Mouse (Mus musculus): ENCODE data around the gene Tmem252. TPM values are rescaled to one million over a fixed set of nuclear protein-coding genes. Genes with fewer than 3 reads are reported as not detected.

Gene Tmem252
- total and polyA plus RNA-seq, 3 experiments = not detected

GRCm38 (mm10) chr19:24636616-24637015 is 37.2 kb upstream of the Tmem252 start:
- no peak for DNase-seq (ENCODE audit: low read depth, low spot score)
- Histone ChIP-seq H3K4me3 (ENCODE audit: control insufficient read depth in 1 of 2, insufficient read depth in 1 of 2, low read depth in 2 of 2, low read length in 2 of 2) (no peak overlapping the region), H3K4me1 (ENCODE audit: control insufficient read depth in 1 of 2, insufficient read depth in 2 of 2, low read length in 2 of 2) (no peaks in the 10 kb centered on the region), H3K36me3 (ENCODE audit: control insufficient read depth in 1 of 2, insufficient read depth in 2 of 2, low read length in 2 of 2) (no peaks in the 10 kb centered on the region), H3K79me2 (ENCODE audit: control insufficient read depth, insufficient read depth, low read length, poor library complexity) (no peaks in the 10 kb centered on the region), H3K27ac (ENCODE audit: control insufficient read depth, low read depth, low read length) (no peak overlapping the region), H3K27me3 (ENCODE audit: control insufficient read depth in 1 of 2, insufficient read depth in 2 of 2, low read length in 2 of 2) (no peaks in the 10 kb centered on the region), H3K9me3 (replicated peaks; ENCODE audit: insufficient read depth, low read length) (no peaks in the 10 kb centered on the region), H3K9ac (ENCODE audit: control insufficient read depth, low read depth, low read length, poor library complexity, severe bottlenecking) (no peak overlapping the region)
- TF ChIP-seq CHD2 (IDR thresholded peaks at IDR 0.05; ENCODE audit: low read length) (no peak), POLR2A (IDR thresholded peaks at IDR 0.05; ENCODE audit: control insufficient read depth in 1 of 2, insufficient read depth in 1 of 2, low read depth in 1 of 2, low read length in 2 of 2, poor library complexity in 1 of 2) (no peak), ZMIZ1 (IDR thresholded peaks at IDR 0.05; ENCODE audit: low read depth, low read length) (no peak), ELF1 (IDR thresholded peaks at IDR 0.05; ENCODE audit: low read depth, low read length) (no peak), POLR2AphosphoS5 (IDR thresholded peaks at IDR 0.05; ENCODE audit: borderline replicate concordance, low read depth, low read length) (no peak), MYC (IDR thresholded peaks at IDR 0.05; ENCODE audit: low read depth, low read length) (no peak), MXI1 (IDR thresholded peaks at IDR 0.05; ENCODE audit: low read depth, low read length) (no peak), SMC3 (IDR thresholded peaks at IDR 0.05; ENCODE audit: low read depth, low read length) (no peak), ZC3H11A (IDR thresholded peaks at IDR 0.05; ENCODE audit: low read depth, low read length) (no peak), MEF2A (IDR thresholded peaks at IDR 0.05; ENCODE audit: extremely low read depth, insufficient replicate concordance, low read depth, low read length, poor library complexity, severe bottlenecking) (no peak), POLR2AphosphoS2 (IDR thresholded peaks at IDR 0.05; ENCODE audit: low read length) (no peak), GATA1 (IDR thresholded peaks at IDR 0.05; ENCODE audit: low read depth, low read length) (no peak), MAZ (IDR thresholded peaks at IDR 0.05; ENCODE audit: low read depth, low read length) (no peak), TCF12 (IDR thresholded peaks at IDR 0.05; ENCODE audit: low read depth, low read length) (no peak)

GRCm38 (mm10) chr19:24637988-24638387 is 35.8 kb upstream of the Tmem252 start:
- H3K79me2 ChIP-seq (ENCODE audit: control insufficient read depth, insufficient read depth, low read length, poor library complexity) = no peaks in the 10 kb centered on the region
- H3K27me3 ChIP-seq (ENCODE audit: control insufficient read depth in 1 of 2, insufficient read depth in 2 of 2, low read length in 2 of 2) = peaks cover 0 to 2% of the 10 kb centered on the region in 2 experiments; a peak in 2 of 4 replicates
- H3K27ac ChIP-seq (ENCODE audit: control insufficient read depth, low read depth, low read length) = no peak overlapping the region
- H3K9ac ChIP-seq (ENCODE audit: control insufficient read depth, low read depth, low read length, poor library complexity, severe bottlenecking) = no peak overlapping the region
- no peaks in the 10 kb centered on the region for H3K9me3 ChIP-seq (replicated peaks; ENCODE audit: insufficient read depth, low read length)
- no peaks in the 10 kb centered on the region for H3K4me1 ChIP-seq (ENCODE audit: control insufficient read depth in 1 of 2, insufficient read depth in 2 of 2, low read length in 2 of 2)
- no peaks in the 10 kb centered on the region for H3K36me3 ChIP-seq (ENCODE audit: control insufficient read depth in 1 of 2, insufficient read depth in 2 of 2, low read length in 2 of 2)
- TF ChIP-seq GABPA (IDR thresholded peaks at IDR 0.05; ENCODE audit: low read depth, low read length) (no peak), UBTF (IDR thresholded peaks at IDR 0.05; ENCODE audit: borderline replicate concordance, insufficient read depth, low read depth, low read length) (no peak)
- no peak overlapping the region for H3K4me3 ChIP-seq (ENCODE audit: control insufficient read depth in 1 of 2, insufficient read depth in 1 of 2, low read depth in 2 of 2, low read length in 2 of 2)
- DNase-seq (ENCODE audit: low read depth, low spot score) = no peak
